Mouse (Mus musculus) lung, postnatal 0 days (tissue): ENCODE results near the gene Pdcd10.

Experiments used
- CTCF ChIP-seq: IDR thresholded peaks from 2 replicates; pipeline ENCODE4 v1.5.1; 2016; ENCODE audit warnings: antibody characterized with exemption, mild to moderate bottlenecking
- EP300 ChIP-seq: IDR thresholded peaks from 2 replicates; pipeline ENCODE4 v1.6.1; 2016; ENCODE audit warnings: antibody characterized with exemption, mild to moderate bottlenecking, control low read depth

DNA sequence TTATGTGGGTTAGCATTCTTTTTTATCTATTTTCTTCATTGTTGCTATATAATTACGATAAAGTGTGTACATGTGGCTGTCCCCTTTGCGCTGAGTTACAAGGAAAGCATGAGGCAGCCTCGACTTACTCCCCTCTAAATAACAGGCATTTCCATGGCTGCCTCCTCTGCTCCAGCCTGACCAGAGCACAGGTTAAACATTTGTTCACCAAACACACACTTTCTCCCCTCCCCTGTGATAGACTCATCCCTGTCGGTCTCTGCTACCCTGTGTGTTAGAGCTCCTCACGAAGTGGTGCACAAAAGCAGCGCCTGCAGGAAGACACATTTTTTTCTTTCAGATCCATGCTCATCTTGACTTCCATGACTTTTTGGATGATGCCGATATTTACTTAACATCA, 82.0 kb downstream of the Pdcd10 start:
- TF ChIP-seq CTCF (no peak), EP300 (no peak)
